Mouse (Mus musculus): ENCODE measurements around the gene Slc26a1.
A peak's percentile ranks its signal among the peaks of the same experiment; 100 is the strongest.
"Not testable (repeated sequence)": the region's sequence is repeated elsewhere in the genome, so short reads cannot be mapped to it uniquely, and the experiment has no call there.

Slc26a1 gene

GRCm38 (mm10) chr5:108655891-108656650, 19.3 kb downstream of the Slc26a1 start:
- no peak for DNase-seq (ENCODE audit: low spot score in 2 of 2)

- DNase-seq (ENCODE audit: low spot score in 2 of 2) = no peak
Observed at GRCm38 (mm10) chr5:108655381-108655780, 20.0 kb downstream of the Slc26a1 start.

- DNase-seq (ENCODE audit: low spot score in 2 of 2) = no peak
Observed at GRCm38 (mm10) chr5:108654444-108654990, 20.9 kb downstream of the Slc26a1 start.

- DNase-seq (ENCODE audit: low spot score in 2 of 2) = no peak
Observed at GRCm38 (mm10) chr5:108653341-108653740, 22.0 kb downstream of the Slc26a1 start.

- DNase-seq (ENCODE audit: low spot score in 2 of 2) = no peak
Observed at GRCm38 (mm10) chr5:108651823-108652222, 23.5 kb downstream of the Slc26a1 start.

GRCm38 (mm10) chr5:108651136-108651720, 24.1 kb downstream of the Slc26a1 start:
- no peak for DNase-seq (ENCODE audit: low spot score in 2 of 2)

- no peak for DNase-seq (ENCODE audit: low spot score in 2 of 2)
Observed at GRCm38 (mm10) chr5:108650341-108650740, 25.0 kb downstream of the Slc26a1 start.

- DNase-seq (ENCODE audit: low spot score in 2 of 2) = no peak
Observed at GRCm38 (mm10) chr5:108648937-108649576, 26.3 kb downstream of the Slc26a1 start.

GRCm38 (mm10) chr5:108647820-108648465, 27.4 kb downstream of the Slc26a1 start:
- no peak for DNase-seq (ENCODE audit: low spot score in 2 of 2)

- no peak for DNase-seq (ENCODE audit: low spot score in 2 of 2)
Observed at GRCm38 (mm10) chr5:108647311-108647710, 28.1 kb downstream of the Slc26a1 start.

GRCm38 (mm10) chr5:108646343-108646660, 29.1 kb downstream of the Slc26a1 start:
- DNase-seq (ENCODE audit: low spot score in 2 of 2) = no peak

GRCm38 (mm10) chr5:108645651-108646342, 29.6 kb downstream of the Slc26a1 start:
- no peak for DNase-seq (ENCODE audit: low spot score in 2 of 2)

GRCm38 (mm10) chr5:108643674-108644073, 31.7 kb downstream of the Slc26a1 start:
- DNase-seq (ENCODE audit: low spot score in 2 of 2) = no peak

- no peak for DNase-seq (ENCODE audit: low spot score in 2 of 2)
Observed at GRCm38 (mm10) chr5:108636172-108636571, 39.2 kb downstream of the Slc26a1 start.

- DNase-seq (ENCODE audit: low spot score in 2 of 2) = not testable (repeated sequence)
Observed at GRCm38 (mm10) chr5:108634088-108634487, 41.3 kb downstream of the Slc26a1 start.

GRCm38 (mm10) chr5:108633676-108634075, 41.7 kb downstream of the Slc26a1 start:
- DNase-seq (ENCODE audit: low spot score in 2 of 2) = no peak

- peak; percentile 88 to 90 for DNase-seq (ENCODE audit: low spot score in 2 of 2)
Observed at GRCm38 (mm10) chr5:108629634-108630483, 45.5 kb downstream of the Slc26a1 start, which contains the start of the genes Gak and Tmem175. TSS of gene Gak (minus strand) at chr5:108629755. TSS of gene Tmem175 (plus strand) at chr5:108629770.

GRCm38 (mm10) chr5:108628891-108629633, 46.3 kb downstream of the Slc26a1 start:
- no peak for DNase-seq (ENCODE audit: low spot score in 2 of 2)

GRCm38 (mm10) chr5:108626050-108626660, 49.2 kb downstream of the Slc26a1 start:
- DNase-seq (ENCODE audit: low spot score in 2 of 2) = no peak

Measured in urinary bladder, adult 18-20 months (tissue).